Mouse (Mus musculus): ENCODE results near the gene Nomo1.

- no peak for TF ChIP-seq CTCF (IDR thresholded peaks at IDR 0.05; ENCODE audit: low read depth, low read length)
- TF ChIP-seq POLR2A (IDR thresholded peaks at IDR 0.05; ENCODE audit: extremely low read depth, insufficient read depth, low read length): no peak
Measured at GRCm38 (mm10) chr7:46045882-46046281, 12.4 kb downstream of the Nomo1 start.

Data from liver, adult 2 months (tissue).